Mouse (Mus musculus) embryonic fibroblast, embryonic 13.5 days (primary cell): ENCODE results near the gene Sbno1.

Experiments used
- CTCF ChIP-seq: IDR thresholded peaks from 2 replicates; pipeline ENCODE4 v1.5.1; 2011; ENCODE audit warnings: mild to moderate bottlenecking, control low read depth, low read length, moderate library complexity, borderline replicate concordance; ENCODE audit not compliant: insufficient read depth
- POLR2A ChIP-seq: IDR thresholded peaks from 2 replicates; pipeline ENCODE4 v1.6.1; 2011; ENCODE audit warnings: low read depth, mild to moderate bottlenecking, control low read depth, low read length, moderate library complexity

DNA sequence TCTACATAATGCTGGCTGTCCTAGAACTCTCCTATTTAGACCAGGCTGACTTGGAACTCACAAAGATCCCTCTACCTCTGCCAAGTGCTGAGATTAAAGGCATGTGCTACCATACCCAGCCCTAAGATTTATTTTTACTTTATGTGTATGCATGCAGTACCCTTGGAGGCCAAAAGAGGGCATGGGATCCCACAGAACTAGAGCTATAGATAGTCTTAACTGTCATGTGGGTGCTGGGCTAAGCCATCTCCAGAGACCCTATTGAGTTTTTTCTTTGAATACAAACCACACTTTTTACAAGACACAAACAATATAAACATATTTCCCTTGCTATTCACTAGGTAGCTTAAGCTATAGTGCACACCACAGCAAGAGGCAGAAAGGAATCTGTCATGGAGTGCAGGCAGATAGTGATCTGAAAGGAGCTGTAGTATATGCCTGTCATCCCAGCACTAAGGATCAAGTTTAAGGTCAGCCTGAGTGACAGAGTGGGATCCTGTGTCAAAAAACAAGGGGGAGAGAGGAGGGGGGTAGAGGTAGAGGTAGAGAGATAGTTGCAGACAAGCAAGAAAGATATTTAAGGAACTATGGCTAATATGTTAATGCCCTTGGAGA, 6.7 kb upstream of the Sbno1 start:
- TF ChIP-seq CTCF = no peak
- TF ChIP-seq POLR2A = no peak
